Mouse (Mus musculus) kidney, adult 2 months (tissue): ENCODE measurements around the gene Ppm1b.

Experiments
- CTCF ChIP-seq: fragments of 200-500 bp; conservative IDR thresholded peaks from 2 replicates; pipeline ENCODE4 v1.5.1; 2011; ENCODE audit warnings: low read depth, mild to moderate bottlenecking, control low read depth, low read length, moderate library complexity, mixed read lengths; ENCODE audit not compliant: insufficient read depth, insufficient read length
- POLR2A ChIP-seq: fragments of 200-500 bp; IDR thresholded peaks from one replicate; pipeline ENCODE4 v1.6.1; 2011; ENCODE audit warnings: low read depth, low read length, control low read depth

DNA sequence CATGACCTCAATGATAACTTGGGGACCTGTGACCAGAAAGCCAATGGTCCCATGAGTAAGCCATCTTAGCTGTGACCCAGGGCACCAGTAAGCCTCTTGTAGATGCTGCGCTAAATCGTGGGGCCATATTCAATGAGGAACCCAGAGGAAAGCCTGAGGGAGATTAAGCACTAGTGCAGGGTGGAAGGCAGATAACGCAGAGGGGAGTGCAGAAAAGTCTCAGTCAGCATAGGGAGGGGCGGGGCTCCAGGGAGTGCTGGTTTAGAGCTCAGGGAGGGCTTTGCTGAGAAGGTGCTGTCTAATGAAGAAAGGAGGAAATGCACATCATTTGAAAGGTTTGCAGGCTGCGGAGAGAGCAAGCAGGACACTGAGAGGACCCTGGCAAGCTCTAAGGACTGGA lies 22.6 kb upstream of the Ppm1b start:
- TF ChIP-seq POLR2A (no peak), CTCF (no peak)
